Mouse (Mus musculus) adrenal gland, adult (tissue): ENCODE measurements around the gene Abhd16a.

ENCODE experiments used
- DNase-seq, 2 experiments: peaks; one replicate each; pipeline ENCODE4 v3.0.0; 2022 to 2023; ENCODE audit warnings: low spot score in 1 of 2; ENCODE audit not compliant: inconsistent age in 2 of 2

The Abhd16a gene

GRCm38 (mm10) chr17:35058911-35059892 lies 29.9 kb upstream of the Abhd16a start, which contains the start of gene Ddah2:
Gene Ddah2, plus strand, starts transcription at chr17:35059035.
- DNase-seq = peak; percentile 89 to 95

- DNase-seq = peak in 1 of 2 experiments; percentile 26
Observed at GRCm38 (mm10) chr17:35060071-35060470, 29.0 kb upstream of the Abhd16a start.

- DNase-seq = peak; percentile 29 to 42
Observed at GRCm38 (mm10) chr17:35060737-35061297, 28.2 kb upstream of the Abhd16a start.

- DNase-seq = no peak
Observed at GRCm38 (mm10) chr17:35061299-35061698, 27.8 kb upstream of the Abhd16a start.

GRCm38 (mm10) chr17:35063466-35063865 lies 25.6 kb upstream of the Abhd16a start:
- DNase-seq = peak in 1 of 2 experiments; percentile 64

GRCm38 (mm10) chr17:35064378-35064877 lies 24.6 kb upstream of the Abhd16a start:
- no peak for DNase-seq

GRCm38 (mm10) chr17:35064951-35065947 lies 23.8 kb upstream of the Abhd16a start, which contains the start of gene Ly6g6c:
Gene Ly6g6c, plus strand, starts transcription at chr17:35065388.
- peak; percentile 32 to 59 for DNase-seq

GRCm38 (mm10) chr17:35066084-35066483 lies 23.0 kb upstream of the Abhd16a start, which contains the start of gene Mpig6b:
Gene Mpig6b, minus strand, starts transcription at chr17:35066184.
- DNase-seq = no peak

- DNase-seq = peak in 1 of 2 experiments; percentile 75
Observed at GRCm38 (mm10) chr17:35068213-35068914, 20.7 kb upstream of the Abhd16a start.

- DNase-seq = no peak
Observed at GRCm38 (mm10) chr17:35070556-35071229, 18.4 kb upstream of the Abhd16a start.

- no peak for DNase-seq
Observed at GRCm38 (mm10) chr17:35071454-35071853, 17.6 kb upstream of the Abhd16a start.

GRCm38 (mm10) chr17:35074097-35074496 lies 15.0 kb upstream of the Abhd16a start:
- no peak for DNase-seq

GRCm38 (mm10) chr17:35076507-35077176 lies 12.4 kb upstream of the Abhd16a start, which contains the start of gene Ly6g6e:
Gene Ly6g6e, plus strand, starts transcription at chr17:35076902.
- no peak for DNase-seq

- no peak for DNase-seq
Observed at GRCm38 (mm10) chr17:35077285-35077684, 11.8 kb upstream of the Abhd16a start.

GRCm38 (mm10) chr17:35077786-35078233 lies 11.3 kb upstream of the Abhd16a start, which contains the start of gene Ly6g6d:
Gene Ly6g6d, minus strand, starts transcription at chr17:35078065.
- peak in 1 of 2 experiments; percentile 62 for DNase-seq

GRCm38 (mm10) chr17:35079778-35080177 lies 9.3 kb upstream of the Abhd16a start:
- no peak for DNase-seq

- no peak for DNase-seq
Observed at GRCm38 (mm10) chr17:35080248-35080647, 8.8 kb upstream of the Abhd16a start.

GRCm38 (mm10) chr17:35080710-35081109 lies 8.4 kb upstream of the Abhd16a start:
- DNase-seq = no peak
